Mouse (Mus musculus) olfactory bulb, adult 2 months (tissue): Measurements from ENCODE around the gene Lrrtm3.

Experiments
- CTCF ChIP-seq: fragments of 200-500 bp; IDR thresholded peaks from 2 replicates; pipeline ENCODE4 v1.5.1; 2012; ENCODE audit warnings: low read depth, mild to moderate bottlenecking, low read length, moderate library complexity; ENCODE audit not compliant: insufficient read depth
- POLR2A ChIP-seq: fragments of 200-500 bp; IDR thresholded peaks from 2 replicates; pipeline ENCODE4 v1.6.1; 2012; ENCODE audit warnings: mild to moderate bottlenecking, low read depth, low read length, moderate library complexity; ENCODE audit not compliant: insufficient read depth

DNA sequence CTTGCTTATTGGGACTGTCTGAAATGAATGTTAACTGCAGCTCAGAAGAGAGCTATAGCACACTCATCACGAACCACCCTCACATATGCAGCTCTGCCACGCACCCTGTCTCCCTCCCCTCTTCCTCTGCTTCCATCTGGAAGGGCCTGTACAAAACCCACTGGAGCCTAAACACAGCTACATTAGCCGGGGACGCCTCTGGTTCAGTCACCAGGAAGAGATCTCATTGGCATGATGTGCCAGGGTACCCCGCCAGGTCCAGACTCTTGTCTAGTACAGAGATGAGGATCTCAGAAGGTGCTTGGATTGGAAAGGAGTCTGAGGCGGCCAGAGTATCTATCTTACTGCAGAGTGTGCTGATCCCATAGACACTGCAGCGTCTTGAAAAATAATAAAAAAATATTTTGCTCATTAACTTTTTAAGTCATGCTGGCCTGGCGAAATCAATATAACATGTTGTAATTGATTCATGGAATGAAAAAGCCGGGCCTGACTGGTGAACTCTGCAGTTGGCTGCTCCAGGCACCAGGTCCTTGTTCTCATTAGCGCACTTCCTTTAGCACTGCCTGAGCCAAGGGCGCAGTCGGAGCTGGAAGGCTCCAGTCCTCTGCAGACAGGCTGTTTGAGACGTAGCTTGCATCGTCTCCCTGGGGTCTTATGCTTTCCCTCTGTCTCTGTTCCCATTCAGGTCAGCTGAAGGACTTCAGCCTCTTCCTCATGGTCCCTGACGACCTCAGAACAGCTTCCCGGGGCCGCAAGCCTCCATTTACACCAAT is 50.1 kb downstream of the Lrrtm3 start:
- no peak for TF ChIP-seq POLR2A
- no peak for TF ChIP-seq CTCF
